Mouse (Mus musculus) limb, embryonic 11.5 days (tissue): ENCODE results near the gene Ly6g5b. TPM values are rescaled to one million over a fixed set of nuclear protein-coding genes. Genes with fewer than 3 reads are reported as not detected.

Experiments used
- ATAC-seq: fragments of 200-750 bp; cut with Nextera tagmentation; 2 replicates; pipeline ENCODE4 v1.8.0; 2017; ENCODE audit warnings: low read depth; ENCODE audit not compliant: insufficient number of reproducible peaks, low FRiP score, low TSS enrichment
- DNase-seq: peaks from one replicate; pipeline ENCODE4 v3.0.0-alpha.2; 2015; ENCODE audit warnings: low spot score
- H3K27ac ChIP-seq: fragments of 300-500 bp; sonication (generic); replicated peaks from 2 replicates; pipeline ENCODE4 v1.5.1; 2014; ENCODE audit warnings: low read depth, mild to moderate bottlenecking, low read length
- H3K27me3 ChIP-seq: fragments of 300-500 bp; sonication (generic); 2 replicates; pipeline ENCODE4 v1.6.1; 2014; ENCODE audit warnings: mild to moderate bottlenecking, low read length, mixed read lengths; ENCODE audit not compliant: control insufficient read depth, insufficient read depth
- H3K36me3 ChIP-seq: fragments of 300-500 bp; sonication (generic); 2 replicates; pipeline ENCODE4 v1.6.1; 2014; ENCODE audit warnings: mild to moderate bottlenecking, low read length, moderate library complexity, mixed read lengths; ENCODE audit not compliant: control insufficient read depth, insufficient read depth
- H3K4me1 ChIP-seq: fragments of 300-500 bp; sonication (generic); 2 replicates; pipeline ENCODE4 v1.6.1; 2014; ENCODE audit warnings: low read length, mixed read lengths; ENCODE audit not compliant: control insufficient read depth, insufficient read depth
- H3K4me2 ChIP-seq: fragments of 300-500 bp; sonication (generic); 2 replicates; pipeline ENCODE4 v1.6.1; 2014; ENCODE audit warnings: low read depth, mild to moderate bottlenecking, moderate library complexity; ENCODE audit not compliant: severe bottlenecking
- H3K4me3 ChIP-seq: fragments of 300-500 bp; sonication (generic); 2 replicates; pipeline ENCODE4 v1.5.1; 2014; ENCODE audit warnings: low read depth, low read length
- H3K9ac ChIP-seq: fragments of 300-500 bp; sonication (generic); 2 replicates; pipeline ENCODE4 v1.6.1; 2014; ENCODE audit warnings: mild to moderate bottlenecking, low read length
- H3K9me3 ChIP-seq: fragments of 300-500 bp; sonication (generic); 2 replicates; pipeline ENCODE4 v1.6.1; 2016; ENCODE audit warnings: low read length; ENCODE audit not compliant: control insufficient read depth
- WGBS: fragments of 180-500 bp; shearing (Covaris S2); extraction: QIAGEN DNeasy Blood & Tissue Kit; methylation state at CpG from one replicate; pipeline ENCODE4 v1.1.7; 2014; 5-methylcytosine and 5-hydroxymethylcytosine counted together
- polyA plus RNA-seq: library from polyadenylated mRNA; unstranded; fragments of >200 nt; fragmentation: Nextera tagmentation; extraction: Ambion mirVana; gene quantifications from 2 replicates; pipeline ENCODE4 v1.2.1, GENCODE M21; 2014

Ly6g5b gene
- polyA plus RNA-seq, 1 experiment from 2014 or later: 0.75 TPM

DNA sequence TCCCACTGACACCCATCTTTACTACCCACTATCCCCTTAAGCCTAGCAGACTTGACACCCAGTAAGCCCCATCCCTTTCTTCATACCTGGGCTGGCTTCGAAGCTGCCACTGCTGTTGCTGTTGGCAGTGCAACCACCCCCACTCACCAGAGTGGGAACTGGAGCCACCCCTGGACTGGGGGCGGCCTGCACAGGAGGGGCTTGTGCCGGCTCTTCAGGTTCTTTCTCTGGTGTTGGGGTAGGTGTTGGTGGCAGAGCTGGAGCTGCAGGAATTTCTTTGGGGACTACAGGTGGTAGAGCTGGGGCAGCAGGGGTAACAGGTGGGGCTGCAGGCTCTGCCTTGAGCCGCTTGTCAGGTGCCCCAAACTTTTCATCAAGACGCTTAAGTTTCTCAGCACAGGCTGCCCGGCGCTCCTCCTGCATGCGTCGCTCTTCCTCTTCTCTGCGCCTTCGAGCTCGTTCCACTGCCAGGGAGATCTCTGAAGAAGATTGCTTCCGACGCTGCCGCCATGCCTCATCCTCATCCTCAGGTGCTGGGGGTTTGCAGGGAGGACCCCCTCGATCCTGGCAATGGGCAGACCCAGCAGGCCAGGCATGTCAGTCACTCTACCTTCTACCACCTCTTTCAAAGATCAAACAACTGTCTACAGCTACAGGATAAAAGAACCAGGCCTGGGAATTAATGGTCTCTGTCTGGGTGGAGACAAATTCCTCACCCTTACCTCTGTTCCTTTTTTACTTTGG is 43.8 kb upstream of the Ly6g5b start:
- Histone ChIP-seq H3K36me3 (peaks cover 78% of the 10 kb centered on the region), H3K27ac (no peak overlapping the region), H3K4me2 (no peak overlapping the region), H3K27me3 (no peaks in the 10 kb centered on the region), H3K9ac (no peak overlapping the region), H3K4me1 (peaks cover 6% of the 10 kb centered on the region; the same call in 1 of the 2 replicates), H3K4me3 (no peak overlapping the region), H3K9me3 (no peaks in the 10 kb centered on the region)
- 95% methylated on average over 16 of the region's 16 CpGs for WGBS
- no peak for DNase-seq
- ATAC-seq: no peak

DNA sequence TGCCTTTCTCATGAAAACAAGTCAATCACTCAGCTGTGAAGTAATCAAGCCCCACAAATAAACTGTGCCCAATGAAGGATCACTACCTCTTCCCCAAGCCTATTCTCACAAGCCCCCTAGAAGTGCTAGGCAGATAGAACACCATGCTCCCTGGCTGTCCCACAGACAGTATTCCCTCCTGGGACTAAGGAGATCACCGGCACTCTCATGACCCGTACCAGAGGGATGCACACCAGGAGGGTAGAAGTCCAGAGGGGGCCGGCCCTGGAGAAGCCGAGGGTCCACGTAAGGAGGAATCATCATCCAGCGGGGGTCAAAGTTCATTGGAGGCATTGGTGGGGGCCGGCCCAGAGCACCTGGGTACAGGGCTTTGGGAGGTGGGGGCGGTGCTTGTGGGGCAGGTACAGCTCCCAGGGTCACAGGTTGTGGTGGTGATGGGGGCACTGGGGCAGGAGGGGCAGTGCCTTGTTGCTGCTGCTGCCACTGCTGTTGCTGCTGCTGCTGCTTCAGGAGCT is 42.5 kb upstream of the Ly6g5b start:
- no peak overlapping the region for H3K27ac ChIP-seq
- DNase-seq (no peak), ATAC-seq (no peak)
- no peak overlapping the region for H3K4me3 ChIP-seq
- peaks cover 6% of the 10 kb centered on the region; the same call in 1 of the 2 replicates for H3K4me1 ChIP-seq
- WGBS: 93% methylated on average over 8 of the region's 8 CpGs
- H3K27me3 ChIP-seq: no peaks in the 10 kb centered on the region
- no peaks in the 10 kb centered on the region for H3K9me3 ChIP-seq
- no peak overlapping the region for H3K4me2 ChIP-seq
- H3K36me3 ChIP-seq: peaks cover 90% of the 10 kb centered on the region
- no peak overlapping the region for H3K9ac ChIP-seq

DNA sequence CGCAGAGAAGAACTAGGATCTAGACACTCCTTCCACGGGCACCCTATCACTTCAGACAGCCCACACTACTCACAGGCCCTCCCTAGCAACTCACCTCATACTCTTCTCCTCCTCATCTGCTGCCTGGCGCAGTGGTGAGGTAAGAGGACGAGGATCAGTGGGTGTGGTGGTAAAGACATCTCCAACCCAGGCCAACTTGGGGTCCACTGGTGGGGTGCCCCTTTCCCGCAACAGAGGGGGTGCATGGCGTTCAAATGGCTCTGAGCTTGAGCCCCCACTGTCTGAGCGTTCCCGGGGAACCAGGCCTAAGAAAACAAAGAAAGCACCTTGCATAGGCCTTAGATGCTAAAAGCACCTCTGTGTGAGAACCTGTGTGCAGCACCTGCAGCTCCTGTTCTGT is 42.0 kb upstream of the Ly6g5b start:
- H3K9ac ChIP-seq: no peak overlapping the region
- no peak overlapping the region for H3K27ac ChIP-seq
- DNase-seq (no peak), ATAC-seq (no peak)
- H3K27me3 ChIP-seq: no peaks in the 10 kb centered on the region
- no peak overlapping the region for H3K4me2 ChIP-seq
- peaks cover 3% of the 10 kb centered on the region; the same call in 1 of the 2 replicates for H3K4me1 ChIP-seq
- no peaks in the 10 kb centered on the region for H3K9me3 ChIP-seq
- H3K4me3 ChIP-seq: no peak overlapping the region
- 91% methylated on average over 8 of the region's 8 CpGs for WGBS
- H3K36me3 ChIP-seq: peaks cover 95% of the 10 kb centered on the region

DNA sequence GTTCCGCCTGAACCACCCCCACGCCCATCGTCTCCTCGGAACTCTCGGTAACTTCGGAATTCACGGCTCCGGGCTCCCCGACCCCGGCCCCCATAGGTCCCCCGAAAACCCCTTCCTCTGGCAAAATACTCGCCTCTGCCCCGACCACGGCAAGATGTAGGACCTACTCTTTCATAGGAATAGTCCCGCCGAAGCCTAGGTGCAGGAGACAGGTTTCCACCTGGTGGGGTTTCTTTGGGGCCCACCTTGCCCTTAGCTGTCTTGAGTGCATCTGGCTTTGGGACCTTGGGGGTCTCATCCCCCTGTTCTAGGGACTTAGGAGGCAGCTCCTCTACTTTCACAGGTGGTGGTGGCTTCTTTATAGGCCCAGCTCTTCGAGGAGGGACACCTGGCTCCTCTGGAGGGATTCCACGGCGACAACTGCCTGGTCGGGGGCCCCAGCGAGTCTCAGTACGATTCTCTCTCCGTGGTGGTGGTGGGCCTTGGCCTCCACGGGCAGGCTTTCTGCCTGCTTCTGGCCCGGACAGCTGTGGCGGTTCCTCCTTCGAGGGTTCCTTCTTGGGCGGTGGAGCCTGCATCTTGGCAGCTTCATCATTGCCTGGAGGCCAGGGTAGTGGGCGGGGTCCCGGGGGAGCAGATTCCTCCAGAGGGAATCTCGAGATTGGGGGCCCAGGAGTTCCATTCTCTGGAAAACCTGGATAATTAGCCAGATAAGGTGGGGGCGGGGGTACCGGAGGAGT is 41.4 kb upstream of the Ly6g5b start:
- no peak overlapping the region for H3K4me3 ChIP-seq
- ATAC-seq (no peak), DNase-seq (no peak)
- H3K9ac ChIP-seq: no peak overlapping the region
- H3K4me1 ChIP-seq: no peaks in the 10 kb centered on the region
- H3K27me3 ChIP-seq: no peaks in the 10 kb centered on the region
- no peak overlapping the region for H3K27ac ChIP-seq
- H3K4me2 ChIP-seq: no peak overlapping the region
- no peaks in the 10 kb centered on the region for H3K9me3 ChIP-seq
- 92% methylated on average over 33 of the region's 33 CpGs for WGBS
- H3K36me3 ChIP-seq: peaks cover 91% of the 10 kb centered on the region

DNA sequence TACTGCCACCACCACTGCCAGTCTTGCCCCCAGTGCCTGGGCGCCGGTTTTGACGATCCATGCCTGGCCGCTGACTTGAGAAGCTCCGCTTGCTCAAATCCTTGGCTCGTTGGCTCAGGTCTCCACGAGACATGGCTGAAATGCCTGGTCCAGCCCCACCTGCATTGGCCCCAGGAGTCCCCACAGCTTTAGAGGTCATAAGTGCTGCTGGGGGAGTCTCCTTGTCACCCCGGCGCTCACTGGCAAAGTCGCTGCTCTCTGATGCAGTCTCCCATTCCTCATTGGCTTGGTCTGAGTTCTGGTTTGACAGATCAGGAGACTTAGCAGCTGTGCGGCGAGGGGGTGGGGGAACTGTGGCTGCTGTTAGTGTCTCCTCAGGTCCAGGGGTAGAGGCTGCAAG is 40.2 kb upstream of the Ly6g5b start:
- Histone ChIP-seq H3K9ac (no peak overlapping the region), H3K4me2 (no peak overlapping the region), H3K27me3 (no peaks in the 10 kb centered on the region), H3K36me3 (peaks cover 86% of the 10 kb centered on the region), H3K27ac (no peak overlapping the region), H3K9me3 (no peaks in the 10 kb centered on the region), H3K4me3 (no peak overlapping the region), H3K4me1 (no peaks in the 10 kb centered on the region)
- no peak for ATAC-seq
- WGBS: 92% methylated on average over 12 of the region's 12 CpGs
- no peak for DNase-seq

DNA sequence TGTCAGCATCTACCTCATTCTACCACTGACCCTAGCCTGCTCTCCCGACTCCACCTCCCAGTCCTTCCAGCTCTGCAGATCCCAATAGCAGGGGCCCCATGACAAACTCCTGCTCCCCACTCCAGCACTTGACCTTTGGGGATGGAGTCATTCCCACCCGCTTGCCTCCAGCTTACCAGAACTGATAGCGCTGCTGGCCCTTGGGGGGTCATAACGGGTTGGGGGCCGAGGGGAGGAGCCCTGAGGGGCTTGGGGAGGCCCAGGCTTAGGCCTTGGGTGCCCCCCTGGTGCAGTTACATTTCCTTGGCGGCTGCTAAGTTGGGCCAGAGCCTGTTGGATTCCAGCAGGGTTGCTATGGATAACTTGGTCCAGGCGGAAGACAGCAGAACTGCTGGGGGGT is 39.4 kb upstream of the Ly6g5b start:
- no peak overlapping the region for H3K9ac ChIP-seq

DNA sequence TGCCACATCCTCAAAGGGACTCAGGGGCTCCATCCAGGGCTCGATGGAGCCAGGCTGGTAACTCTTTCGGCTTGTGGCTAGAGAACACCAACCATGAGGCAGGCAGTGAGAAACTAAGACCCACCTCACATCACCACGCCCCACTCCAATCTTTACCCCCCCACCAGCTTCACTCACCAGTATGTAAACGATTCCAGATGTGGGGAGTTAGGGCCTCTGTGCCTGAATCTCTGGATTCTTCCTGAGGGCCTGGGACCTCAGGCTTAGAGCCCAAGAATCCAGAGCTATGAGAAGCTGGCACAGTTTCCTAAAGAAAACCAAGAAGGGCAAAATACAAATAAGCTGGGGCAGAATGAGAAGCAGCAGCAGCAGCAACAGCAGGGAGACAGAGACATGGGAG is 38.7 kb upstream of the Ly6g5b start:
- Histone ChIP-seq H3K4me3 (no peak overlapping the region), H3K36me3 (peaks cover 85% of the 10 kb centered on the region), H3K27me3 (no peaks in the 10 kb centered on the region), H3K4me1 (no peaks in the 10 kb centered on the region), H3K9me3 (no peaks in the 10 kb centered on the region), H3K27ac (no peak overlapping the region), H3K9ac (no peak overlapping the region), H3K4me2 (no peak overlapping the region)
- 74% methylated on average over 4 of the region's 4 CpGs for WGBS
- DNase-seq (no peak), ATAC-seq (no peak)

More for the DNA sequence above, 39.4 kb upstream of the Ly6g5b start:
- Histone ChIP-seq H3K4me3 (no peak overlapping the region), H3K27me3 (no peaks in the 10 kb centered on the region), H3K9me3 (no peaks in the 10 kb centered on the region), H3K4me2 (no peak overlapping the region), H3K27ac (no peak overlapping the region), H3K36me3 (peaks cover 87% of the 10 kb centered on the region), H3K4me1 (no peaks in the 10 kb centered on the region)
- DNase-seq: no peak
- 90% methylated on average over 7 of the region's 7 CpGs for WGBS
- ATAC-seq: no peak

DNA sequence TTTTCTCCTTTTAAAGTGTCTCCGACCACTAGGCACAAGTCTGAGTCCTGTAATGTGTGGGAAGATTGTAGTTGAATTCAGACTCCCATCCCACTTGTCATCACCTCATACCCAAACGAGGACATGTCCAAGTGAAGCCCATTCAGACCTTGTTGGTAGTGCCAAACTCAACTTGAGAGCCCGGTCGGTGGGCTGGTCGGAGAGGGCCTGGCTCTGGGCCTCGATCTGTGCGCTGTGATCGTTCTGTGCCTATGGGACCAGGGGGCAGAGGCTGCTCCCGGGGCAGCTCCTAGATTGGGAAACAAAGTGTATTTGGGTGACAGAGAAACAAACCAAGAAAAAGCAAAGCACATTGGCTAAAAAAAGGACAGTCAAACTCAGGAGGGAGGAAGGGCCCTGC is 37.8 kb upstream of the Ly6g5b start:
- WGBS: 93% methylated on average over 9 of the region's 9 CpGs
- H3K4me2 ChIP-seq: no peak overlapping the region
- DNase-seq (no peak), ATAC-seq (no peak)
- no peak overlapping the region for H3K9ac ChIP-seq
- no peaks in the 10 kb centered on the region for H3K9me3 ChIP-seq
- peaks cover 77% of the 10 kb centered on the region for H3K36me3 ChIP-seq
- no peak overlapping the region for H3K27ac ChIP-seq
- no peaks in the 10 kb centered on the region for H3K4me1 ChIP-seq
- no peak overlapping the region for H3K4me3 ChIP-seq
- H3K27me3 ChIP-seq: no peaks in the 10 kb centered on the region
